Mouse (Mus musculus): ENCODE measurements around the gene Olfr1392. TPM values are rescaled to one million over a fixed set of nuclear protein-coding genes. Genes with fewer than 3 reads are reported as not detected.

The Olfr1392 gene
- polyA plus RNA-seq, 1 experiment, result 2.2 TPM

DNA sequence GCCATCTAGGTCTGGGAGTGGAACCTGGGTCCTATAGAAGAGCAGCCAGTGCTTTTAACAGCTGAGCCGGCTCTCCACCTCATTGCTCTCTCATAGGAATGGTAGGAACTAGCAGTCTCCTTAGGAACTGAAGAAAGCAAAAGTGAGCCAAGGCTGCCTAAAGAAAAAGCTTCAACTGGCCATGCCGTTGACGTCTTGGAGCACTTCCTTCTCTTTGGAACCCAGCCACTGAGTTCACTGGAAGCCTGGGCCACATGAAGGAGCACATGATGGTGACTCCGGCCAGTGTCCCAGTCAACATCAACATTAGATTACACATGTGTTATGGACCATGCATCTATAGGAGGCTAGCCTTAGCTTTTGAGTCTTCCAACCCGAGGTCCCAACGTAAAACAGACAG is 32.0 kb upstream of the Olfr1392 start:
- Histone ChIP-seq H3K4me1 (ENCODE audit: control insufficient read depth, insufficient read depth, low read length) (peaks cover 12% of the 10 kb centered on the region), H3K27me3 (ENCODE audit: control insufficient read depth, insufficient read depth, low read length) (no peaks in the 10 kb centered on the region), H3K27ac (ENCODE audit: control insufficient read depth, insufficient read depth, low read depth, low read length) (no peak overlapping the region), H3K4me3 (ENCODE audit: control insufficient read depth, low read depth, low read length) (no peak overlapping the region), H3K36me3 (ENCODE audit: control insufficient read depth, insufficient read depth, low read length) (no peaks in the 10 kb centered on the region)
- TF ChIP-seq CTCF (IDR thresholded peaks at IDR 0.05; ENCODE audit: control insufficient read depth, insufficient read depth, insufficient replicate concordance, low read depth, low read length) (no peak), POLR2A (IDR thresholded peaks at IDR 0.05; ENCODE audit: control insufficient read depth, low read depth, low read length) (no peak)

DNA sequence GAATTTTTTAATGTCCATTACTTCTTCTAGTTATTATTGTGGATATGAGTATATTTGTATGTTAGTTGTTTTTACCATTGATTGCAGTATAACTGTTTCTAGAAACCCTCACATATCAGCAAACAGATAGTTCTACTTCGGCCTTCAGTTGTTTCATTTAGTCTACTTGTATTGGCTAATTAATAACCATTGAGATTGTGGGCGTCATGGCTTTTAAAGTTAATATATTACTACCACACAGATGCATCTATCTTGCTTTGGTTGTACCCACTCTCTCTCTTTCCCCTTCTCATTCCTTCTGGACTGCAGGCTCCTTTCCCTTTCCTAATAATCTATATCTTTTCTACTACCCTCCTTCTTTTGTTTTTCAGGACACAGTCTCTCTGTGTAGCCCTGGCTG is 25.8 kb upstream of the Olfr1392 start:
- Histone ChIP-seq H3K4me1 (ENCODE audit: control insufficient read depth, insufficient read depth, low read length) (peaks cover 5% of the 10 kb centered on the region), H3K27ac (ENCODE audit: control insufficient read depth, insufficient read depth, low read depth, low read length) (no peak overlapping the region), H3K27me3 (ENCODE audit: control insufficient read depth, insufficient read depth, low read length) (no peaks in the 10 kb centered on the region), H3K36me3 (ENCODE audit: control insufficient read depth, insufficient read depth, low read length) (no peaks in the 10 kb centered on the region), H3K4me3 (ENCODE audit: control insufficient read depth, low read depth, low read length) (no peak overlapping the region)
- no peak for TF ChIP-seq CTCF (IDR thresholded peaks at IDR 0.05; ENCODE audit: control insufficient read depth, insufficient read depth, insufficient replicate concordance, low read depth, low read length)

DNA sequence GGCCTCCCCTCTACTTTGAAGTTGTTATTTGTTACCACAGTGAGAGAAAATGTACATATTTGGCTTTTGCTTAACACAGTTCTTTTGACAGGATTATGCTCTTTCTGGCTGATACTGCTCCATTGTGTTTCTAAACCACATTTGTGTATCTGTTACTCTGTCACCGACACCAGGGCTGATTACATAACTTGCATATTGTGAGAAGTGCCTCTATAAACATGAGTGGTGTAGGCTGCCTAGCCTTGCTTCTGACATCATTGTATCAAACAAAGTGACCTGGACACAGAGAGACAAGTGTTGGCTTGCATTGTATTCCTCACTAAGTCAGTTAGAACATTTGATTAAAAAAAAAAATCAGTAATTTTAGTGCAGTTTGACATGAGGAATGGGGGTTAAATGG is 25.3 kb upstream of the Olfr1392 start:
- Histone ChIP-seq H3K4me1 (ENCODE audit: control insufficient read depth, insufficient read depth, low read length) (peaks cover 8% of the 10 kb centered on the region), H3K27ac (ENCODE audit: control insufficient read depth, insufficient read depth, low read depth, low read length) (no peak overlapping the region), H3K36me3 (ENCODE audit: control insufficient read depth, insufficient read depth, low read length) (no peaks in the 10 kb centered on the region), H3K4me3 (ENCODE audit: control insufficient read depth, low read depth, low read length) (no peak overlapping the region), H3K27me3 (ENCODE audit: control insufficient read depth, insufficient read depth, low read length) (no peaks in the 10 kb centered on the region)
- TF ChIP-seq CTCF (IDR thresholded peaks at IDR 0.05; ENCODE audit: control insufficient read depth, insufficient read depth, insufficient replicate concordance, low read depth, low read length) (no peak), POLR2A (IDR thresholded peaks at IDR 0.05; ENCODE audit: control insufficient read depth, low read depth, low read length) (no peak)

DNA sequence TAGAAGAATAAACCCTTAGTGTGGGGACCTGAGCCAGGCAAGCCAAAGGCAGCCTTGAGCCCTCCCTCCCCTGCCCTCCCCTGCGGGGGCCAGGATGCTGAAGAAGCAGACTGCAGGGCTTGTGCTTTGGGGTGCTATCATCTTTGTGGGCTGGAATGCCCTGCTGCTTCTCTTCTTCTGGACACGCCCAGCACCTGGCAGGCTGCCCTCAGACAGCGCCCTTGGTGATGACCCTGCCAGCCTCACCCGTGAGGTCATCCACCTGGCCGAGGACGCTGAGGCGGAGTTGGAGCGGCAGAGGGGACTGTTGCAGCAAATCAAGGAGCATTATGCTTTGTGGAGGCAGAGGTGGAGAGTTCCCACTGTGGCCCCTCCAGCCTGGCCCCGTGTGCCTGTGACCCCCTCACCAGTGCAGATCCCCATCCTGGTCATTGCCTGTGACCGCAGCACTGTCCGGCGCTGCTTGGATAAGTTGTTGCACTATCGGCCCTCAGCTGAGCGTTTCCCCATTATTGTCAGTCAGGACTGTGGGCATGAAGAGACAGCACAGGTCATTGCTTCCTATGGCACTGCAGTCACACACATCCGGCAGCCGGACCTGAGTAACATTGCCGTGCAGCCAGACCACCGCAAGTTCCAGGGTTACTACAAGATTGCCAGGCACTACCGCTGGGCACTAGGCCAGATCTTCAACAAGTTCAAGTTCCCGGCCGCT is 24.3 kb upstream of the Olfr1392 start:
- Histone ChIP-seq H3K27me3 (ENCODE audit: control insufficient read depth, insufficient read depth, low read length) (no peaks in the 10 kb centered on the region), H3K4me1 (ENCODE audit: control insufficient read depth, insufficient read depth, low read length) (peaks cover 11% of the 10 kb centered on the region), H3K27ac (ENCODE audit: control insufficient read depth, insufficient read depth, low read depth, low read length) (no peak overlapping the region), H3K4me3 (ENCODE audit: control insufficient read depth, low read depth, low read length) (no peak overlapping the region), H3K36me3 (ENCODE audit: control insufficient read depth, insufficient read depth, low read length) (no peaks in the 10 kb centered on the region)
- TF ChIP-seq CTCF (IDR thresholded peaks at IDR 0.05; ENCODE audit: control insufficient read depth, insufficient read depth, insufficient replicate concordance, low read depth, low read length), result no peak

DNA sequence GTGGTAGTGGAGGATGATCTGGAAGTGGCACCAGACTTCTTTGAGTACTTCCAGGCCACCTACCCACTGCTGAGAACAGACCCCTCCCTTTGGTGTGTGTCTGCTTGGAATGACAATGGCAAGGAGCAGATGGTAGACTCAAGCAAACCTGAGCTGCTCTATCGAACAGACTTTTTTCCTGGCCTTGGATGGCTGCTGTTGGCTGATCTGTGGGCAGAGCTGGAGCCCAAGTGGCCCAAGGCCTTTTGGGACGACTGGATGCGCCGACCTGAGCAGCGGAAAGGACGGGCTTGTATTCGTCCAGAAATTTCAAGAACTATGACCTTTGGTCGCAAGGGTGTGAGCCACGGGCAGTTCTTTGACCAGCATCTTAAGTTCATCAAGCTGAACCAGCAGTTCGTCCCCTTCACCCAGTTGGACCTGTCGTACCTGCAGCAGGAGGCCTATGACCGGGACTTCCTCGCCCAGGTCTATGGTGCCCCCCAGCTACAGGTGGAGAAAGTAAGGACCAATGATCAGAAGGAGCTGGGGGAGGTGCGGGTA is 23.7 kb upstream of the Olfr1392 start:
- Histone ChIP-seq H3K27me3 (ENCODE audit: control insufficient read depth, insufficient read depth, low read length) (no peaks in the 10 kb centered on the region), H3K4me3 (ENCODE audit: control insufficient read depth, low read depth, low read length) (no peak overlapping the region; the same call in 1 of the 2 replicates), H3K27ac (ENCODE audit: control insufficient read depth, insufficient read depth, low read depth, low read length) (no peak overlapping the region), H3K4me1 (ENCODE audit: control insufficient read depth, insufficient read depth, low read length) (peaks cover 11% of the 10 kb centered on the region), H3K36me3 (ENCODE audit: control insufficient read depth, insufficient read depth, low read length) (no peaks in the 10 kb centered on the region)
- no peak for TF ChIP-seq CTCF (IDR thresholded peaks at IDR 0.05; ENCODE audit: control insufficient read depth, insufficient read depth, insufficient replicate concordance, low read depth, low read length)
- no peak for TF ChIP-seq POLR2A (IDR thresholded peaks at IDR 0.05; ENCODE audit: control insufficient read depth, low read depth, low read length)

DNA sequence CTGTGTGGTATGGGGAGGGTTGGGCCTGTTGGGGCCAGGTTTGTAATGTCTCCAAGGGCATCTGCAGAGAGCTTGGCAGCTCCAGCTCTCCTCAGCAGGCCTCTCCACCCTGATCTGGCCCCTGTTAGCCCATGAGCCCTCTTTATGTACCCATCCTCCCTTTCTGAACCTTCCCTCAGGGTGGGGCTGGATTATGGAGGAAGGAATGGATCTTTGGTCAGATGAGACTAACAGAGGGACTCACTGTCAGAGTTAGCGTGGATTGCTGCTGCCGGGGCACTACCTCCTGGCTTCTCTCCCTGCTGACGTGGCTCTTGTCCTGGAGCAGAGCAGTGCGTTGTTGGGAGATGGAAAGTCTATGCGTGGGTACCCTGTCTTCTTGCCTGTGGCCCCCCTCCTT is 22.8 kb upstream of the Olfr1392 start:
- Histone ChIP-seq H3K27ac (ENCODE audit: control insufficient read depth, insufficient read depth, low read depth, low read length) (no peak overlapping the region), H3K4me3 (ENCODE audit: control insufficient read depth, low read depth, low read length) (peak overlapping the region; percentile 46), H3K36me3 (ENCODE audit: control insufficient read depth, insufficient read depth, low read length) (no peaks in the 10 kb centered on the region), H3K4me1 (ENCODE audit: control insufficient read depth, insufficient read depth, low read length) (peaks cover 13% of the 10 kb centered on the region), H3K27me3 (ENCODE audit: control insufficient read depth, insufficient read depth, low read length) (no peaks in the 10 kb centered on the region)
- TF ChIP-seq CTCF (IDR thresholded peaks at IDR 0.05; ENCODE audit: control insufficient read depth, insufficient read depth, insufficient replicate concordance, low read depth, low read length), result no peak

DNA sequence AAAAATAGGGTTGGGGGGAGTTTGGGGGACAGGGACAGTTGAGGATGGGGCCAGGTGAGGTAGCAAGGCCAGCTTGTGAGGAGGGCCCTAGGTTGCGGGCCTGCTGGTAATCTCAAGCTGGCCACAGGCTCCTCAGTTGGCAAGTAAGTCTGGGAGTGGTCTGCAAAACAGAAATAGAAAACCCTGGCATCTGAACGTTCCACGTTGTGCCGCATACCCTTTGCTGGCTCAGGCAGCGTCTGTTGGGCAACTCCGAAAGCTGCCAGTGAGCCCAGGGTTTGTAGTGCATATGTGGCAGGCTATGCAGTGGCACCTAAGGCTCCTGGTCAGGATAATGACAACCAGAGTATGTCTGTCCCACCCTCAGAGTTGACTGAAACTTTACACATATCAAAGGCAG is 21.9 kb upstream of the Olfr1392 start:
- Histone ChIP-seq H3K4me3 (ENCODE audit: control insufficient read depth, low read depth, low read length) (peak overlapping the region; percentile 75), H3K4me1 (ENCODE audit: control insufficient read depth, insufficient read depth, low read length) (peaks cover 13% of the 10 kb centered on the region), H3K36me3 (ENCODE audit: control insufficient read depth, insufficient read depth, low read length) (no peaks in the 10 kb centered on the region), H3K27ac (ENCODE audit: control insufficient read depth, insufficient read depth, low read depth, low read length) (no peak overlapping the region), H3K27me3 (ENCODE audit: control insufficient read depth, insufficient read depth, low read length) (no peaks in the 10 kb centered on the region)
- no peak for TF ChIP-seq POLR2A (IDR thresholded peaks at IDR 0.05; ENCODE audit: control insufficient read depth, low read depth, low read length)
- TF ChIP-seq CTCF (IDR thresholded peaks at IDR 0.05; ENCODE audit: control insufficient read depth, insufficient read depth, insufficient replicate concordance, low read depth, low read length), result no peak

Measured in testis, adult 2 months (tissue).